Mouse (Mus musculus): ENCODE measurements around the gene Syt11. TPM values are rescaled to one million over a fixed set of nuclear protein-coding genes. Genes with fewer than 3 reads are reported as not detected.

The Syt11 gene
- polyA plus RNA-seq, 1 experiment from 2014 or later, result 6.3 TPM

GRCm38 (mm10) chr3:88746871-88747231 is 28.1 kb downstream of the Syt11 start:
- ATAC-seq (ENCODE audit: insufficient read depth) (no peak), DNase-seq (peak; percentile 46)
- Histone ChIP-seq H3K9me3 (ENCODE audit: low read depth, low read length) (peaks cover 12% of the 10 kb centered on the region; the same call in 1 of the 2 replicates), H3K27me3 (ENCODE audit: insufficient read depth, low read length) (no peaks in the 10 kb centered on the region), H3K36me3 (ENCODE audit: insufficient read depth) (peaks cover 6% of the 10 kb centered on the region; the same call in 1 of the 2 replicates), H3K4me1 (ENCODE audit: insufficient read depth) (no peaks in the 10 kb centered on the region), H3K4me2 (no peak overlapping the region), H3K4me3 (ENCODE audit: low read depth, low read length) (no peak overlapping the region), H3K27ac (ENCODE audit: low read depth) (no peak overlapping the region), H3K9ac (no peak overlapping the region)
- WGBS, result 77% methylated on average over 4 of the region's 4 CpGs
- TF ChIP-seq CTCF (IDR thresholded peaks at IDR 0.05; ENCODE audit: low read depth), result no peak

- Histone ChIP-seq H3K9me3 (ENCODE audit: low read depth, low read length) (peaks cover 12% of the 10 kb centered on the region; the same call in 1 of the 2 replicates), H3K27ac (ENCODE audit: low read depth) (no peak overlapping the region), H3K4me1 (ENCODE audit: insufficient read depth) (no peaks in the 10 kb centered on the region), H3K36me3 (ENCODE audit: insufficient read depth) (peaks cover 6% of the 10 kb centered on the region; the same call in 1 of the 2 replicates), H3K4me2 (no peak overlapping the region), H3K27me3 (ENCODE audit: insufficient read depth, low read length) (no peaks in the 10 kb centered on the region), H3K4me3 (ENCODE audit: low read depth, low read length) (no peak overlapping the region), H3K9ac (no peak overlapping the region)
- TF ChIP-seq CTCF (IDR thresholded peaks at IDR 0.05; ENCODE audit: low read depth), result no peak
- 85% methylated on average over 15 of the region's 15 CpGs for whole genome bisulfite sequencing
- DNase-seq (no peak), ATAC-seq (ENCODE audit: insufficient read depth) (no peak)
Observed at GRCm38 (mm10) chr3:88746139-88746870, 28.7 kb downstream of the Syt11 start.

GRCm38 (mm10) chr3:88745534-88745933 is 29.4 kb downstream of the Syt11 start:
- H3K9me3 ChIP-seq (ENCODE audit: low read depth, low read length), result peaks cover 12% of the 10 kb centered on the region; the same call in 1 of the 2 replicates
- ATAC-seq (ENCODE audit: insufficient read depth), result no peak

GRCm38 (mm10) chr3:88740147-88740546 is 34.8 kb downstream of the Syt11 start:
- H3K4me3 ChIP-seq (ENCODE audit: low read depth, low read length), result no peak overlapping the region
- no peaks in the 10 kb centered on the region for H3K36me3 ChIP-seq (ENCODE audit: insufficient read depth)
- no peak overlapping the region for H3K9ac ChIP-seq
- ATAC-seq (ENCODE audit: insufficient read depth) (no peak), DNase-seq (no peak)
- TF ChIP-seq CTCF (IDR thresholded peaks at IDR 0.05; ENCODE audit: low read depth), result peak; percentile 16; the same call in 1 of the 2 replicates
- H3K27ac ChIP-seq (ENCODE audit: low read depth), result no peak overlapping the region
- H3K27me3 ChIP-seq (ENCODE audit: insufficient read depth, low read length), result no peaks in the 10 kb centered on the region
- H3K4me2 ChIP-seq, result no peak overlapping the region
- 92% methylated on average over 3 of the region's 3 CpGs for WGBS
- H3K4me1 ChIP-seq (ENCODE audit: insufficient read depth), result no peaks in the 10 kb centered on the region
- no peaks in the 10 kb centered on the region for H3K9me3 ChIP-seq (ENCODE audit: low read depth, low read length)

More at GRCm38 (mm10) chr3:88745534-88745933, 29.4 kb downstream of the Syt11 start:
- no peak for DNase-seq
- no peak for TF ChIP-seq CTCF (IDR thresholded peaks at IDR 0.05; ENCODE audit: low read depth)
- Histone ChIP-seq H3K27me3 (ENCODE audit: insufficient read depth, low read length) (no peaks in the 10 kb centered on the region), H3K9ac (no peak overlapping the region), H3K36me3 (ENCODE audit: insufficient read depth) (peaks cover 6% of the 10 kb centered on the region; the same call in 1 of the 2 replicates), H3K27ac (ENCODE audit: low read depth) (no peak overlapping the region), H3K4me2 (no peak overlapping the region), H3K4me1 (ENCODE audit: insufficient read depth) (no peaks in the 10 kb centered on the region), H3K4me3 (ENCODE audit: low read depth, low read length) (no peak overlapping the region)
- 73% methylated on average over 9 of the region's 9 CpGs for WGBS

GRCm38 (mm10) chr3:88738641-88739040 is 36.3 kb downstream of the Syt11 start:
- no peaks in the 10 kb centered on the region for H3K27me3 ChIP-seq (ENCODE audit: insufficient read depth, low read length)
- DNase-seq, result peak; percentile 79
- peak; percentile 72 for TF ChIP-seq CTCF (IDR thresholded peaks at IDR 0.05; ENCODE audit: low read depth)

GRCm38 (mm10) chr3:88736556-88736955 is 38.4 kb downstream of the Syt11 start:
- H3K9ac ChIP-seq, result no peak overlapping the region
- H3K4me3 ChIP-seq (ENCODE audit: low read depth, low read length), result no peak overlapping the region
- WGBS, result 64% methylated on average over 2 of the region's 2 CpGs
- DNase-seq (no peak), ATAC-seq (ENCODE audit: insufficient read depth) (no peak)
- no peak for TF ChIP-seq CTCF (IDR thresholded peaks at IDR 0.05; ENCODE audit: low read depth)
- 0 out of 2 replicates have a peak, but pooled peaks cover 6% of the 10 kb centered on the region for H3K36me3 ChIP-seq (ENCODE audit: insufficient read depth)
- H3K27ac ChIP-seq (ENCODE audit: low read depth), result no peak overlapping the region
- no peaks in the 10 kb centered on the region for H3K4me1 ChIP-seq (ENCODE audit: insufficient read depth)
- H3K27me3 ChIP-seq (ENCODE audit: insufficient read depth, low read length), result no peaks in the 10 kb centered on the region
- H3K4me2 ChIP-seq, result no peak overlapping the region
- H3K9me3 ChIP-seq (ENCODE audit: low read depth, low read length), result no peaks in the 10 kb centered on the region

More at GRCm38 (mm10) chr3:88738641-88739040, 36.3 kb downstream of the Syt11 start:
- no peak overlapping the region for H3K27ac ChIP-seq (ENCODE audit: low read depth)
- H3K36me3 ChIP-seq (ENCODE audit: insufficient read depth), result no peaks in the 10 kb centered on the region
- H3K4me1 ChIP-seq (ENCODE audit: insufficient read depth), result no peaks in the 10 kb centered on the region
- H3K9me3 ChIP-seq (ENCODE audit: low read depth, low read length), result no peaks in the 10 kb centered on the region
- H3K9ac ChIP-seq, result no peak overlapping the region
- H3K4me3 ChIP-seq (ENCODE audit: low read depth, low read length), result no peak overlapping the region
- no peak overlapping the region for H3K4me2 ChIP-seq
- no peak for ATAC-seq (ENCODE audit: insufficient read depth)
- 43% methylated on average over 3 of the region's 3 CpGs for WGBS

GRCm38 (mm10) chr3:88719098-88719497 is 55.9 kb downstream of the Syt11 start:
- Histone ChIP-seq H3K4me2 (peak overlapping the region; percentile 90), H3K9ac (no peak overlapping the region), H3K4me3 (ENCODE audit: low read depth, low read length) (peak overlapping the region; percentile 5; the same call in 1 of the 2 replicates), H3K27ac (ENCODE audit: low read depth) (no peak overlapping the region), H3K36me3 (ENCODE audit: insufficient read depth) (peaks cover 42% of the 10 kb centered on the region), H3K4me1 (ENCODE audit: insufficient read depth) (peaks cover 2% of the 10 kb centered on the region; the same call in 1 of the 2 replicates), H3K9me3 (ENCODE audit: low read depth, low read length) (no peaks in the 10 kb centered on the region), H3K27me3 (ENCODE audit: insufficient read depth, low read length) (no peaks in the 10 kb centered on the region)
- ATAC-seq (ENCODE audit: insufficient read depth) (peak; percentile 52), DNase-seq (peak; percentile 68)
- WGBS, result 46% methylated on average over 2 of the region's 2 CpGs
- TF ChIP-seq CTCF (IDR thresholded peaks at IDR 0.05; ENCODE audit: low read depth), result peak; percentile 15; the same call in 1 of the 2 replicates
